Mouse (Mus musculus): Measurements from ENCODE around the gene Hjurp. TPM values are rescaled to one million over a fixed set of nuclear protein-coding genes. Genes with fewer than 3 reads are reported as not detected.
A peak's percentile ranks its signal among the peaks of the same experiment; 100 is the strongest.

The Hjurp gene
- total RNA-seq, 2 experiments from 2014 or later, result 21.7 to 27.4 TPM

DNA sequence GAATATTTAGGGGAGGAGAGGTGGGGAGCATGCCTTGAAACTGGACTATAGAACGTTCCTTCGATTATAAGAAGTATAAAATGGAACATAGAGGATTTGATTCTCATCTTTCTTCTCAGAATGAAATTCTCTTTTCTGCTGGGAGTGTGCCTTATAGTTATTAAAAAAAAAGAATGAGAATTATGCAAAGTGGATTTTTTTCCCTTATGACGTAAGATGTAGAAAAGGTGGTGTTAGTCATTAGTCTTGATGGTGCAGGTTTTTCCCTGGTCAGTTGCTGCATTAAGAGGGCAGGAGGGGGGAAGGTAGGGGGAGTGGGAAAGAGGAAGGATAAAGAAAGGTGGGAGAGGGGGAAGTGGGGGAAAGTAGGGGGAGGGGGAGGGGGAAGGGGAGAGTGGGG is 4.9 kb upstream of the Hjurp start:
- no peak for DNase-seq (ENCODE audit: low spot score in 2 of 2)

DNA sequence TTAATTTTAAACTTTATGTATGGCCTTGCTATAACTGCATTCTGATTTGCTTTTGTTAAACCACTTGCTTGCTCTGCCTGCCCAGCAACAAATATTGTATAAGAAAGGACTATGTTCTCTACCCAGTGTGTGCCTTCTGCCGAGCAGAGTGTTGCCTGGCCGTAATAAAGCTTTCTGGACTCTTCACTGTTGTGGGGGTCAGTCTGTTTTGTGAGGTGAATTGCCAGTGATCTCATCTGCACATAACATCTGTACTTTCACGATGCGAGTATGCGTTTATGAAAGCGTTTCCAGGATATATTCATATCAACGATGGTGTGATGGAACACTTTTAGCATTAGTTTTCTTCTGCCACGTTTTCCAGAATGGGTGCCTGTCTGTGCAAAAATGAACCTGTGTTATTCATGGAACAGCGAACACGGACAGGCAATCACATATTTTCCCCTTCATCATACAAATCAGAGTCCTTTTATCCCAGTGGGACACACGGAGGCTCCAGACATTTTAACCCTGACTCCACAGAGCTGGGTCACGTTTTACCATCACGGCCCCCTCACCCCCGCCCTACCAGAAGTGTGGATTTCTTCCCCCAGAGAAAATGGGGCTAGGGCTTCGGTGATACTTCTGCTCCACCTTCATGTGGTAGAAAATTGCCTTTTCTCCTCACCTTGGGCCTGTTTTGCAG is 2.7 kb upstream of the Hjurp start:
- DNase-seq (ENCODE audit: low spot score in 2 of 2), result peak in 1 of 2 experiments; percentile 15

DNA sequence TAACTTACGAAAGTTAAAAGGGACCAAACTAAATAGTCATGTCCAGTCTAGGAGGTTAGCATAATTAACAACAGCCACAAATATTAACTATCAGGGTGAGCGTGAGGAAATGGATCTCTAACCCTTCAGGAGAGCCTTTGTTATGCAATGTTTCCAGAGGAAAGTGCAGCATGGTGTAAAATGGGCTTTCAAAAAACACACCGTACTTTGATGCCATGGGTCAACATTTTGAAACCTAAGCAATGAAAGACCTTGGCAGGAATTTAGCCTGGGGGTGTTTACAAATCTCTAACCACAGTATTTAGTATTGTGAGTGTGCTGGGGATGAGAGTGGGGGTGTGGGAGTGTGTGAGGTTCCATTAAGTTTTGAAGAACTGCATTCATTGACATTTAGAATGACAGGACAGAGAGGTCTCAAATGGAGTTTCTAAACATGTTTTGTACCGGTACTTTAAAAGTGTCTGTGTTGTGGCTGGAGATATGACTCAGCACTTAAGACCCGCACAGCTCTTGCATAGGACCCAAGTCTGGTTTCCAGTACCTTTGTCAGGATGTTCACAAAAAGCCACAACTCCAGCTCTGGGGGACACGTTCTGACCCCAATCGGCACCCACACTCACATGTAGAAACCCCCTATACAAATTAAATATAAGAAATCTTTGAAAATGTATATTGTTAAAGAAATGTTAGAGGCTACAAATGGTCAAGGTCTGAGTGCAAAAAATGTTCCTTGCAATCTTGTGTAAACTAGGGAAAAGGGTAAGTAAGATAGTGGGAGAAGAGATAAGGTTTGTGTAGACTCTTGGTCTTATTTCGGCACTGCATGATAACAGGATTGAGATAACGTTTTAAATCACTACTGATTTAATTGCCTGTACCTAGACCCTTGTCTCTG is 1.9 kb upstream of the Hjurp start:
- no peak for DNase-seq (ENCODE audit: low spot score in 2 of 2)

DNA sequence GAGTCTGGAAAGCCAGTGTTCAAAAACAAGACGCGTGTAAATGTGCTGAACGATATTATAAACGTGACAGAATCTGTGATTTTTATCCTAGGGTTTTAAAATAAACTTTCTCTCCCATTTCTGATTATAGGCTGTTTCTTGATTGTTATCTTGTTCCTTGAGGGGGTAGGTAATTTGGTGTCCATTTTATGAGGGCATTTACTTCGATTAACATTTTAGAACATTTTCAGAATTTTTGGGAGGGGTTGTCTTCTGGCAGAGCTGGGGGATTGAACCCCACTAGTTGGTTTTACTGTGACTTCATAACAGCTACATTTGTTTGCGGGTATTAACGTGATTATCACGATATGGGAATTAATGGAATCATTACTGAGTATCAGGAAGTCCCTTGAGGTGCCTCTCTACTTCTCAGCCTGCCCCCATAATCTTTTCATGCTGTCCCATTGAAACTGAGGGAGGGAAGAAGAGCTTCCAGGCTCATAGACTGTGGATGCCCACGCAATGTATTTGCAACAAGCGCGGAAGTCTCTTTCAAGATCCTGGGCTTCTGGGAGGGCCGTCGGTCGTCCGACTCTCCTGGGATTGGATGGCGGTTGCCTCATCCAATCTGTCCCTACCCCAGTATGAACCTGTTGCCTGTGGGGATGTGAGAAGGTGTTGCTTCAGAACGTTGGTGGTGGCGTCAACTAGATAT is 532 bp upstream of the Hjurp start:
- peak in 1 of 2 experiments; percentile 31 for DNase-seq (ENCODE audit: low spot score in 2 of 2)

DNA sequence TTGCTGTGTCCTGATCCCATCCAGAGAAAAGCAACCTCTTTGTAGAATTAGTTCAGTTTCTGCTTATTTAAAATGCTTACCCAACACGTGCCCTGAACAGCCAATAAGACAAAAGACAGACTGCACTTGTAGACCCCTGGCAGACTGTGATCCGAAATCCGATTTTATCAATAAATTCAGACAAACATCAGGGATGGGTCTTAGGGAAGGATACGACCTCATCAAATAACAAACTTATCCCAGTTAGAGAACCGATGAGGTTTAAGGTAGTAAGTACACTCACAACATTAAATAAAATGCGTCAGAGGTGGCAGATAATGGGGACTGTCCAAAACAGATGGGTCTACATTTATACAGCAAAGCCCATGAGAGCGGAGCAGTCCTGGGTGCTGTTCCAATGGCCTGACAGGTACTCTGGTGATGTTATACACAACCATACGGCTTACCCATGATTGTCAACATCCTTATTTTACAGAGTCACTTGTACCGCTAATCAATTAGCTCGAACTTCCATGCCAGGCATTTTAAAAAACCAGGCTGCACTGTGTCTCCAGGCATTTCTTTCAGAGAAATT is 822 bp downstream of the Hjurp start:
- DNase-seq (ENCODE audit: low spot score in 2 of 2), result peak in 1 of 2 experiments; percentile 22

DNA sequence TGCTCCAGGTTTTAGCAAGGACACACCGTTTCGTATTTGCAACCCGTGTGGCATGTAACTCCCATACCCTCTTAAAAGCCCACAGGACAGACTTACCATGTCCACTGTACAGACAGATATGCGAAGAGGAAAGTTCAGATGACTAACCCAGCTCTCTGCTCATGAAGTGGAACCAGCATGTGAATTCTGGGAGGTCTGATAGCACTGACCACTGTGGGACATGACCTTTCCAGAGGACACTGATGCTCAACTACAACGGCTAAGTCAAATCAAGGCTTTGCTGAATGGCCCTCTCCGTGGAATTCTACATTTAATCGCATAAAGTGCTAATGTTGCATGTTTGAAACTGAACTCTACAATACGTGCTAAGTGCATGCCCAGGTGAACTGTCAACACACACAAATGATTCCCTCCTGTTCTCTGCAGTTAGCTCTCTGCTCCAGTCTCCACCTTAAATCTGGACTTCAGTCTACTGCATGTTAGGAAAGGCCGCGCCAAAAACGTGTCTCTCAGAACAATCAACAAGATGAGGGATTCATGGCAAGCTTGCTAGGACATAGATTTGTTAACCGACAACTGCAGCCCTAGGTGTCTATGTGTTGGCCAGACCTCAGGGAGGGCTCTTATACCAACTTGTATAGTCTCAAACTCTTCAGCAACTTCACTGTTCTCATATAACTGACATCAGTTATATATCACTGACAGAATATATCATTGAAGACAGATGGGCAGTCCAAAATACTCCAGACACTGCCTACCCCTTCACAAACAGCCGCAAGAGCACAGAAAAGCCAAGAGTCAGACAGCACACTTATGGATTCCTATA is 1.5 kb downstream of the Hjurp start:
- peak; percentile 15 to 23 for DNase-seq (ENCODE audit: low spot score in 2 of 2)

DNA sequence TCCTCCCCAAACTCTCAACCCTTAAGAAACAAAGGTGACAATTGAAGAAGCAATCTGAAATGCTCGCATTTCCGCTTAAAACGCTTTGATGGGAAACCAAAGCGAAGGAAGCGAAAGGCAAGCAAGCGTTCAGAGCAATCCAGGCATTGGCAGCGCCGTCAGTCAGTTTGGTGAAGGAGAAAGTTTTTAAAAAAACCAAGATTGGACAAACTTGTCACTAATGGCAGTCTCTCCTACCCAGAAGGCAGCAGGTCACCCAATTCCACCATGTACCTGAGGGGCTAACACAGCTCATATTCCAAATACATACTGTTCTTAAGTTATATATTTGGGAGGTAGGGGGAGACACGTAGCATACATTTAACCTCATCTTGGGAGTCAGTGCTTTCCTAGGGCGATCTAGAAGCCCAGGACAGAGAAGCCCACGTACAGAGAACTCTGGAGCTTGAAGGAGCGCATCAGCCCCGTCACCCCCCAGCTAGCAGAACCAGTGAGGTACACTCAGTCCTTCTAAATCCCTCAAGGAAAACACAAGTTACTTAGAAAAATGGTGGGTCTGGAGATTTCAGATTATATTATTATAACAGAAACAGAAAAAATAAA is 2.3 kb downstream of the Hjurp start:
- no peak for DNase-seq (ENCODE audit: low spot score in 2 of 2)

DNA sequence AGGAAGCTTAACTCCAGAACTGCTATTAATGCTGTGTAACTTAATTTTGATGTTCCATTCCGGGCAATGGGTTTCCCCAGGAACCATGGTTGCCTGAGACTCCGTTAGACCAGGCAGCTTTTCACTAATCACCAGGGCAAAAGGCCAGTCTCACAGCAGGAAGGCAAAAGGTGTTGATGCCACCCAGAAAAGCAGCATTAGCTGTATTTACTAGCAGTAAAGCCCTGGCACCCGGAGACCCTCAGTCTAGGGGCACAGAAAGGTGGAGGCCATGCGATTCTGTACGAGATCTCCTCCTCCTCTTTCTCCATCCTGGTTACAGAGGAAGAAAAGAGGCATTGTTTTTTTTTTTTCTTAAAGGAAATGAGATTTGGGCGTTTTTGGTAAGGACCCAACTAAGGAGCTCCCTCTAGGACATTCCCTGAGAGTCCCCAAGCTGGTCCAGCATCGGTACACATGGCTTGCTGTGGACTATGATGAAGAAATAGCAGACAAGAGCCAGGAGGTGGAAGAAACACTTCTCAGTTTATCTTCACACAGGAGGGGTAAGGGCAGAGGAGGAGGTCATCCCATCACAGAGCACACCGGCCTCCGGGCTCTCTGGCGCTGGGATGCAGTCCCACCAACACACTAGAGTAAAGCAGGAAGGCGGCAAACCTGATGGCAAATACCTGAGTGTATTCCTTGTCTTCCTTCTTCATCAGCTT is 2.9 kb downstream of the Hjurp start:
- DNase-seq (ENCODE audit: low spot score in 2 of 2), result peak in 1 of 2 experiments; percentile 18

DNA sequence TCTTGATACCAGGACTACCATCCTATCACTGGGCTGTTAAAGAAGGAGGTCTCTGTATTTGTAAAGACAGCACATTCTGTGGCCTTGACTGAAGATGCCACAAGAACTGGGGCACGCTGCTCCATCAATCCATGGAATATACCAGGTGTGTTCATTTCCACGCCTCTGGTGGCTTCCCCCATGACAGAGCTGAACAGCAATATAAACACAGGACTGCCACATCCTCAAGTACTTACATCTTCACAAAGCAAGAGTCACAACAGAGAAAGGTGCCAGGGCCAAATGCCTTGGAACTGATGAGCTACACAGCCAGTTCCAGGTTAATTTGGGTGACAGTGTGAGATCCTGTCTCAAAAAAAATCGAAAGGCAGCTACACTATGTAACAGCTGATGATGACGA is 3.6 kb downstream of the Hjurp start:
- no peak for DNase-seq (ENCODE audit: low spot score in 2 of 2)

DNA sequence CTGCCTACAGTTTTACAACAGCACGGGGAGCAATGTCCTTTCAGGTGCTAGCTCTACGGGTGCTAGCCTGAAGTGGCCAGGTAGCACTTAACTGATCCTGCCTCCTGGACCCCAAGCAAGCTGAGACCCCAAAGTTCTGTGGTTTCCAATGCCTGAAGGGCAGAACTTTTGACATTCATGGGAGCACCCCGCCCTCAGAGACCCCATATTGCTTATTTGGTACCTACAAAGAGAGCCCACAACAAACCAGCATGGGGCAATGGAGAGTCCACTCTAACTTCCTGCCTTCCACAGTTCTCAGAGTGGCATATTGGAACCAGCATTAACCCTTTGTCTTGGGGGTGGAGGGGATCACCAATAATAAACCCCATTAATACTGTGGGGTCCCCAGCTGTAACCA is 4.1 kb downstream of the Hjurp start:
- peak in 1 of 2 experiments; percentile 26 for DNase-seq (ENCODE audit: low spot score in 2 of 2)

DNA sequence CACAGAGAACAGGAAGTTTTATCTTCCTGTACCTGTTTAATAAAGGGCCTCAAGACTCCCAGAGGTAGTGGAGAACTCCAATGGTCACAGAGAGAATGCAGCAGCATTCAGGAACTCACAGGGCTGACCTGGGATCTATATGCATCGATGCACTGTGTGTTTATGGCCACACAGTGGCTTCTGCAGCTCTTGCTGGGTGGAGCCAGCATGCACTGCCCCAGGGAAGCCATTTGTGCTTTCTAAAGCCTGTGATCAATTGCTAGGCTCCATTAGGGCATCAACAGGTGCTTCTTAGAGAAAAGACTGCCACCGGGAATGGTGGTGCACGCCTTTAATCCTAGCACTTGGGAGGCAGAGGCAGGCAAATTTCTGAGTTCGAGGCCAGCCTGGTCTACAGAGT is 4.6 kb downstream of the Hjurp start:
- peak in 1 of 2 experiments; percentile 25 for DNase-seq (ENCODE audit: low spot score in 2 of 2)

DNA sequence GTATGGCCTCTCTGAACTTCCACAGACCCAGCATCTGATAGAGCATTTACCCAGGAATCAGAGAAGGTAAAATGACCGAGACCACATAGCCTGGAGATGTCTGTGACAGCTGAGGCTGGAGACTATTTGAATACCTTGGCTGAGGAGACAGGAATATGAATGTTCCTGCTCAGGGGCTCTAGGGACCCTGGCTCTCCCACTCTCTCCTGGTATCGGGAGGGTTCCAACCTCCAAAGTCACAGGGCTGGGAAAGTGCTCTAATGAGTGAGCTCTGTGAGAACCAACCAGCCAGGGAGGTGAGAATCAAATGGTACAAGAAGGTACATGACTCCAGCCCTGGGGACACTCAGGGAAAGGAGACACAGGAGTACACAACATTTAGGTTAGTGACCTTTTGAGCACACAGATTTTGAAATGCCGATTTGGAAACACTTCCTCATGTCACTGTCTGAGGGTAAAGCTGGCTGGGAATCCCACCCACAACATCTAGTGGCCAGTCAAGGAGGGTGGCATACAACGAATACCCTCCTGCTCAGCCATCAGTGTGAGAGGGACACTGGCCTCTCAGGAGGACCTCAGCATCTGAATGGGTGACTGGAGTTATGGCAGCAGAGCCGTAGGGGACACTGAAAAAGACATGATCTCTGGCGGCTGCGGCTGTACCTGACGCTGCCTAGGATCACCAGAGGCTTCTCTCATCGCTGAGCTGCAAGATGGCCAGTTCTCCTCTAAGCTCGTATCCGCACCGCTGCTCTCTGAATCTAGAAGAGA is 7.7 kb downstream of the Hjurp start:
- no peak for DNase-seq (ENCODE audit: low spot score in 2 of 2)

DNA sequence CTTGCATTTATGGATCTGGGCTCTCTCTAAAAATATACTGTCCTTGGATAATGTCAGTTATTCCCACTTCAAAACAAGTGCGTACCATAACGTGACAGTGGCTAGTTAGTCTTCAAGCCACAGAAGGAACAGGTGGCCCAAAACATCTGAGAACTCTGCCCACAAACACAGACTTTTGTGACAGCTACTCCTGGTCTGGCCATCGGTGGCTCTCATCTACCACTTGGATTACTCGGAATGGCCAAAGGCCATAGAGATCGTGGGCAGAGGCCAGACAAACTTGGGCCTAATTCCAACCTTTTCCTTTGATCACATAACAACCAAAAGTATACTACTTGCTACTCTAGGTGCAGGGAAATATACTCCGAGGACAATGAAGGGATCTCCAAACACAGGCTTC is 9.4 kb downstream of the Hjurp start:
- DNase-seq (ENCODE audit: low spot score in 2 of 2), result no peak

DNA sequence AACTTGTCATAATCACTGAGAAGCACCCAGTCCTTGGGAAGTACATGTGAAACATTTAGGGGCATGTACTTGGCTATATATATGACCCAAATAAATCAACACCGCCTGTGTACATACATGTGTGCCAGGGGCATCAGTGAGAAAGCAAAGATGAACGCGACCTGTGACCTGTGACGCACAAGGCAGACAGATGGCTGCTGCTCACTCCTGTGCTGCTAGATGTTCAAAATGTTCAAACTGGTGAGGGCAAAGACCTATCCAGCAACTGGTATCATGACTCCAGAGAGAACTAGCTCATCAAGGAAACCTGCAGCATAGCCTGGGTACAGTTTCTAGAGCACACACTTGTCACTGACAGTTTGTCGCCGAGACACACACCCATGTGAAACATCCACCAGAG is 9.9 kb downstream of the Hjurp start:
- DNase-seq (ENCODE audit: low spot score in 2 of 2), result no peak

DNA sequence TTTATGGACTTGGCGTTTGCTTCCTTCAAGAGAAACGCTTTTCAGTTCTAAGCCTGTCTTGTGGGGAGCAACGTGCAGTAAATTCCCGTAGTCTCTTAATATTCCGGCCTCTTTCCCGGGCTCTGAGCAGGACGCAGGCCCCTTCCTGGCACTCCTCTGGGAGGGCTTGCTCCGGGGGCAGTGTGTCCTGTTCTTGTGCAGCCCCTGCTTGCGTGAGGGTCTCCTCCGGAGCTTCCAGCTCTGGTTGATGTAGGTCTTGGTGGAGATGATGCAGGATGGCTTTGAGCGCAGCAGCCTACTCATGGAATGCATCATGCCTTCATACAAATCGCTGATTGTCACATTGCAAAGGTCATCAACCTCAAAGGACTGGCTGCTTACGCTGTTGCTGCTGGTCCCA is 11.3 kb downstream of the Hjurp start:
- no peak for DNase-seq (ENCODE audit: low spot score in 2 of 2)

DNA sequence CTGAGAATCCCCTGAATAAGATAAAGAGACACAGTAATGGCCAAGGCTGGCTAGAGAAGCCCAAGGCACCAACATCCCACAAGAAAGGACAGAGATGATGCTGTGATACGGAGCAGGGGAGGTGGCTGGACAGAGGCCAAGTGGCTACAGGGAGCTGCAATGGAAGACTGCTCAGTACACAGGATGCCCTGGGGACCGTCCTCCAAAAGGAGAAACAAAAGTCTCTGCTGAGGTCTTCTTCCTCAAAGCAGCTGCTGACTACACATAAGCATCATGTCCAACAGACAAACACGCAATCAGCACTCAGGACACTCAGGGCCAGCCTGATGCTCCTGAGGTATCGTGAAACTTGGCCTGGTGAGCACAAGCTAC is 12.6 kb downstream of the Hjurp start:
- no peak for DNase-seq (ENCODE audit: low spot score in 2 of 2)

DNA sequence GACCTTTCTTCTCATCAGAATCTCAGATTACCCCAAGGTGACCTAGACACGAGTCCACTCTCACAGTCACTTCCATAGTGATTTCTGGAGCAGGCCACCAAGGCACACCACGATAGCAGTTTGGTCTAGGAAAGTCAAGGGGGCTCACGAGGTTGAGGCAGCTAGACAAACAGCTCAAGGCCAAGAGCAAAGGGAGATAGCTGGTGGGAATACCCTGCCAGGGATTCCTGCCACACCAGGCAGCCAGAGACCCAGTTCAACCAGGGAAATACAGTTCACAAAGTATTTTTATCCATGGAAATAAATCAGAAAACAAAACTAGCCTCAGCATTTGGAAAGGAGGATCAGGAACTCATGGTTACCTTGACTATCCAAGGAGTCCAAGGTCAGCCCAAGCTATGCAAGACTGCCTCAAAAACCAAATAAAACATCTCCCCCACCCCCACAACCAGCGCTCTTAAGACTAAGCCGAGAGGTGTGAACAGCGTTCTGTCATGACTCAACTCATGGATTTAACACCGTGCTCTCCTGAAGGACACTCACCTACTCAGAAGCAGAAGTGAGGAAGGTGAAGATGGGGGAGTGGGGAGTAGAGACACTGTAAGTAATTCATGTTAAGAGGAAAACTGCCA is 13.1 kb downstream of the Hjurp start:
- DNase-seq (ENCODE audit: low spot score in 2 of 2), result no peak

DNA sequence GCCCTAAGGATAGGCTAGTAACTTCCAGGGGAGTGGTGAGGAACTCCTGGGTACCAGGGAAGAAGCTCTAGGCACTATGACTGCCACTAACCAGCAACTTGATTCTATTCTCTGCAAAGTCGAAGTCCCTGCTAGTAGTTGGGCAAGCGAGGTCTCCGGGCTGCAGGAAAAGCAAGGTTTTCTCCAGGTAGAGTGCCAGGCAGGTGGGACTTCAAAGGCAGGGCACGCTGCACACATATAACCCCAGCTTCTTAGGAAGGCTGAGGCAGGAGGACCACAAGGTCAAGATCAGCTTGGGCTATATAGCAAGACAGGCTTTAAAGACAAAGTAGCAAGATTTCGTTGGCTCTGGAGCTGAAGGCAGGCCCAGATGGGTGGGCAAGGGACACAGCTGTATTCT is 13.7 kb downstream of the Hjurp start:
- no peak for DNase-seq (ENCODE audit: low spot score in 2 of 2)

Data from adrenal gland, adult 18-20 months (tissue).